ENCODE assay signal across 7 mouse cellular contexts in the genomic region with DNA sequence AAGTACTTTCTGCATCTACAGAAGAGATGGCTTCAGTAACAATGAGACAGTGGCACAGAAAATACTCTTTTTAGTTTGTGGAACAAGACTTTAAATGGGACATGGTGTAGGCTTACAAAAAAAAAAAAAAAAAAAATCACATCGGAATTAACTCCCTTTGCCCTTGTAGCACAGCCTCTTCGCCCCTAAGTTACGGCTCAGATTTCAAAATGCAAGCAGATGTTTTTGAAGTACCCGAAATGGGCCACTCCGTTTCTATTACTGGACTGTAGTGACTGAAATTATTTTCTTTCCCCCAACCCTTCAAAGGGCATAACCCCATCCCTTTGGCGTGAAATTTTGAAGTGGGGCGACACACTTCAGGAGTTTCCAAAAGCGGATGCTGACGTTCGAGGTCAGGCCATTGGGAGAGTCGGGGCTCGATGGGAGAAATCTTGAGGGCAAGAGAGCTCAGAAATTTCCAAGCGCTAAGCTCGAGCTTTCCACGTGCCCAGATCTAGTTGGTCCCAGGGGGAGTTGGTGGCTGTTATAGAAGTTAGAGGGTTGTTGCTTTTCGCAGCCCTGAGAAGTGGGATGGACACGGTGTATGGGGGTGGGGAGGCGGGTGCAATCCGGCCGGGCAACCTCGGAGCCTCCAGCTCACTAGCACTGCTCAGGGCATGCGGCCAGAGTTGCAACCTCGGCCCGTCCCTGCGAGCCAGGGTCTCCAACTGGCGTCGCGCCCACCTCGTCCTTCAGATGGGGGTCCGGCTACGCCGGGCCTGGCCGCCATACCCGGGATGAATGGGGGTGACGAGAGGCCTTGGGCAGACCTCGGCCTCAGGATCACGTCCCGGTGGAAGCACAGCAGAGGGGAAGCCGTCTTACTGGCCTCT. TPM values are rescaled to one million over a fixed set of nuclear protein-coding genes. Genes with fewer than 3 reads are reported as not detected.
DNase-seq lines count a peak whose midpoint lies in the region; ATAC-seq lines count a peak whose summit lies in the region.

Gene Hexim2, plus strand, starts transcription at position 729 of the 875 bp plus-strand sequence.

- H3K27me3 ChIP-seq in forebrain, embryonic 14.5 days (replicated peaks; ENCODE audit: control insufficient read depth, insufficient read depth, low read length): no peaks in the 10 kb centered on the region
- no peaks in the 10 kb centered on the region for H3K27me3 ChIP-seq in hindbrain, embryonic 10.5 days (ENCODE audit: insufficient read depth, poor library complexity, severe bottlenecking)

- peak; percentile 55 for DNase-seq in R1 (ENCODE audit: low read depth, low spot score)
- peak; percentile 79 for DNase-seq in forebrain, embryonic 14.5 days (ENCODE audit: low spot score)
- DNase-seq in hindbrain, embryonic 10.5 days (ENCODE audit: low spot score): peak; percentile 71
- peak in 1 of 2 experiments; percentile 56 for DNase-seq in left cerebral cortex, adult 8-10 months (ENCODE audit: low spot score in 2 of 2)
- peak; percentile 55 to 87 for DNase-seq in spleen, postnatal 4 days (ENCODE audit: low spot score in 2 of 2)

- 1% methylated on average over 36 of the region's 39 CpGs for WGBS in forebrain, embryonic 14.5 days
- WGBS in hindbrain, embryonic 10.5 days: 1% methylated on average over 39 of the region's 39 CpGs

- peak within 1 kb of the TSS; percentile 100 for H3K9ac ChIP-seq in forebrain, embryonic 14.5 days (ENCODE audit: low read length)

- no peaks in the 10 kb centered on the region for H3K9me3 ChIP-seq in forebrain, embryonic 14.5 days (replicated peaks; ENCODE audit: control insufficient read depth, low read length)
- no peaks in the 10 kb centered on the region for H3K9me3 ChIP-seq in hindbrain, embryonic 10.5 days

- peak within 1 kb of the TSS; percentile 98 for H3K27ac ChIP-seq in forebrain, embryonic 14.5 days (ENCODE audit: low read depth, low read length)
- peak within 1 kb of the TSS; percentile 100 for H3K27ac ChIP-seq in hindbrain, embryonic 10.5 days

- peak within 1 kb of the TSS; percentile 94 for H3K4me3 ChIP-seq in forebrain, embryonic 14.5 days (ENCODE audit: low read depth, low read length)
- H3K4me3 ChIP-seq in hindbrain, embryonic 10.5 days: peak within 1 kb of the TSS; percentile 98

- peak within 1 kb of the TSS; percentile 94 for H3K4me2 ChIP-seq in forebrain, embryonic 14.5 days (ENCODE audit: low read length)

- H3K36me3 ChIP-seq in forebrain, embryonic 14.5 days (ENCODE audit: control insufficient read depth, insufficient read depth, low read length): peaks cover 5% of the 10 kb centered on the region; the same call in 1 of the 2 replicates
- peaks cover 8% of the 10 kb centered on the region; the same call in 1 of the 2 replicates for H3K36me3 ChIP-seq in hindbrain, embryonic 10.5 days

- H3K4me1 ChIP-seq in forebrain, embryonic 14.5 days (ENCODE audit: control insufficient read depth, insufficient read depth, low read length): peaks cover 21% of the 10 kb centered on the region
- H3K4me1 ChIP-seq in hindbrain, embryonic 10.5 days (replicated peaks): peaks cover 37% of the 10 kb centered on the region

- ATAC-seq in cerebellum, adult (ENCODE audit: insufficient number of reproducible peaks, low FRiP score, low TSS enrichment): peak; percentile 29
- ATAC-seq in forebrain, embryonic 14.5 days: peak; percentile 55
- peak; percentile 17; the same call in 1 of the 2 replicates for ATAC-seq in megakaryocyte, adult 5-6 weeks (ENCODE audit: poor library complexity, severe bottlenecking)

RNA-seq across cellular contexts. Expression of gene Hexim2, which starts in this region (rescaled TPM):
- 9.6 and 13.4 TPM in 2 replicates for polyA plus RNA-seq in forebrain, embryonic 14.5 days (2014; fragmentation: Nextera tagmentation; extraction: Ambion mirVana)
- 7.7 and 8.9 TPM in 2 replicates for polyA plus RNA-seq in hindbrain, embryonic 10.5 days (2016; fragmentation: Nextera tagmentation; extraction: Ambion mirVana)
- 10 to 100 TPM; 13.4 to 18.1 (median 16.5) TPM for total RNA-seq in left cerebral cortex, adult 8-10 months (2022)
- total RNA-seq in megakaryocyte, adult 5-6 weeks (2015): 0.25 and 1.8 TPM in 2 replicates
- 1.0 and 2.1 TPM in 2 replicates for total RNA-seq in megakaryocyte, adult 5-6 weeks (2017)

Comparison
In these comparisons a context has a peak if more than half of its experiments do, and no peak if none do; other contexts are left out.
1. RNA of gene Hexim2 (total RNA-seq): 13.4 to 18.1 TPM in left cerebral cortex, adult 8-10 months; 0.25 to 2.1 TPM in megakaryocyte, adult 5-6 weeks; every median in the first group is over 4 times any median in the second.
2. Peak in every context shown above with its lines, with median percentiles within 50 percentile points of each other: ATAC-seq.